Mouse (Mus musculus): Measurements from ENCODE around the gene Adam30. TPM values are rescaled to one million over a fixed set of nuclear protein-coding genes. Genes with fewer than 3 reads are reported as not detected.

Gene Adam30
- polyA plus RNA-seq, 1 experiment from 2014 or later, result not detected

DNA sequence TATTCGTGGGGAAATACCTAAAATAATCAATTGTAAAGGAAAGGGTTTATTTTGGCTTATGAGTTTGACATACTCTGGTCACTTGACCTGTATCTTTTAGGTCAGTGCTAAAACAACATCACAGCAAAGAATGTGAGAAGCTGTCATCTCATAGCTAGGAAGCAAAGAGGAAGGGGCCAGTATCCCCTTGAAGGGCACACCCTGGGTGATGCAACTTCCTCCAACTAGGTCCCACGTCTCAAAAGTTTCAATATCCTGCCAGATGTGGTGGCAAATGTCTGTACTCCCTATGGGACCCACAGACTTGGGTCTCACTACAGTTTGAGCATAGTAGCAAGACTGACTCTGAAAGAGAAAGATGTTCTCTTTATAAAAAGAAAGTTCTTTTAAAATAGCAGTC lies 2.8 kb upstream of the Adam30 start:
- Histone ChIP-seq H3K9me3 (replicated peaks; ENCODE audit: control insufficient read depth, low read length) (no peaks in the 10 kb centered on the region), H3K4me3 (ENCODE audit: low read depth, low read length) (no peak overlapping the region), H3K27me3 (ENCODE audit: control insufficient read depth, insufficient read depth, low read length) (no peaks in the 10 kb centered on the region), H3K4me2 (no peak overlapping the region), H3K4me1 (ENCODE audit: control insufficient read depth, insufficient read depth, low read length) (no peaks in the 10 kb centered on the region), H3K27ac (ENCODE audit: low read depth, low read length) (no peak overlapping the region), H3K36me3 (ENCODE audit: control insufficient read depth, insufficient read depth, low read length) (no peaks in the 10 kb centered on the region), H3K9ac (ENCODE audit: low read depth, low read length) (no peak overlapping the region)
- WGBS (ENCODE audit: insufficient replicate concordance), result 49% methylated on average over 2 of the region's 2 CpGs
- no peak for ATAC-seq (replicated peaks; ENCODE audit: insufficient number of reproducible peaks, low FRiP score, low TSS enrichment)

DNA sequence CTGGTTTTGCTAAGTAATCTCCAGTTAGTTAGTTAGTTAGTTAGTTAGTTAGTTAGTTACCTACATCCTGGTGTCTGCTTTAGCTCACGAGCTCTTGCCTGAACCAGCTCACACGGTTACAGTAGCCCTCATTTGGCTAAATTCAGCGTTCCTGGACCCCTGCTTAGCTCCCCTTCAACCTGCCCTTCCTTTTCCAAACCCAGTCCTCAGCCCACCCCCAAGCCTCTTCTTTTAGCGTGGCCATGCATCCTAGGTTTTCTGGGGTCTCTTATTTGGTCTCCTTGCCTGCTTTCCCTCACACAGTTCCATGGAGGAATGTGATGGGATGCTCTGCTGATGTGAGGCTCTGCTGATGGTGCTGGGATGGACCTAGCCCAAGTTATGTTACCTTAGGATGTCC lies 1.8 kb upstream of the Adam30 start:
- Histone ChIP-seq H3K4me3 (ENCODE audit: low read depth, low read length) (no peak overlapping the region), H3K9ac (ENCODE audit: low read depth, low read length) (no peak overlapping the region), H3K27me3 (ENCODE audit: control insufficient read depth, insufficient read depth, low read length) (no peaks in the 10 kb centered on the region), H3K4me2 (no peak overlapping the region), H3K36me3 (ENCODE audit: control insufficient read depth, insufficient read depth, low read length) (no peaks in the 10 kb centered on the region), H3K4me1 (ENCODE audit: control insufficient read depth, insufficient read depth, low read length) (no peaks in the 10 kb centered on the region), H3K9me3 (replicated peaks; ENCODE audit: control insufficient read depth, low read length) (no peaks in the 10 kb centered on the region), H3K27ac (ENCODE audit: low read depth, low read length) (no peak overlapping the region)
- ATAC-seq (replicated peaks; ENCODE audit: insufficient number of reproducible peaks, low FRiP score, low TSS enrichment), result no peak
- WGBS (ENCODE audit: insufficient replicate concordance), result 68% methylated on average over 4 of the region's 4 CpGs

DNA sequence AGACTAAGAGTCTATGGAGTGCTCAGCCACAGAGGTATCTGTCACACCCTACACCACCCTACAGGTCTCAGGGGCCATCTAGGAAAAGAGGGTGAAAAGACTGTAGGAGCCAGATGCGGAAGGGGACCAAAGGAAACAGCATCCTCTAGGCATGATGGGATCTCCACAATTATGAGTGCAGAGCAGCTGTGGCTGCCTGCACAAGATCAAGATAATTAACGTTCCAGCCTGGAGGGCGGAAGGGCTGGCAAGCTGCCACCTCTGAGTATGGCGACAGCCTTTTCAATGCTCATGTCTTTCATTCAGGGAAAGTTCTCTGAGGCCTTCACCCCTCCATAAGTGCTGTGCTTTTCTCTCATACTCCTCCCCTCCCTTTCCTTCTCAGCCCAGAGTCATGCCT lies 1.1 kb upstream of the Adam30 start:
- Histone ChIP-seq H3K27ac (ENCODE audit: low read depth, low read length) (no peak overlapping the region), H3K4me2 (no peak overlapping the region), H3K36me3 (ENCODE audit: control insufficient read depth, insufficient read depth, low read length) (no peaks in the 10 kb centered on the region), H3K27me3 (ENCODE audit: control insufficient read depth, insufficient read depth, low read length) (no peaks in the 10 kb centered on the region), H3K4me1 (ENCODE audit: control insufficient read depth, insufficient read depth, low read length) (no peaks in the 10 kb centered on the region), H3K9me3 (replicated peaks; ENCODE audit: control insufficient read depth, low read length) (no peaks in the 10 kb centered on the region), H3K9ac (ENCODE audit: low read depth, low read length) (no peak overlapping the region), H3K4me3 (ENCODE audit: low read depth, low read length) (no peak overlapping the region)
- ATAC-seq (replicated peaks; ENCODE audit: insufficient number of reproducible peaks, low FRiP score, low TSS enrichment), result no peak
- 36% methylated on average over 4 of the region's 4 CpGs for WGBS (ENCODE audit: insufficient replicate concordance)

DNA sequence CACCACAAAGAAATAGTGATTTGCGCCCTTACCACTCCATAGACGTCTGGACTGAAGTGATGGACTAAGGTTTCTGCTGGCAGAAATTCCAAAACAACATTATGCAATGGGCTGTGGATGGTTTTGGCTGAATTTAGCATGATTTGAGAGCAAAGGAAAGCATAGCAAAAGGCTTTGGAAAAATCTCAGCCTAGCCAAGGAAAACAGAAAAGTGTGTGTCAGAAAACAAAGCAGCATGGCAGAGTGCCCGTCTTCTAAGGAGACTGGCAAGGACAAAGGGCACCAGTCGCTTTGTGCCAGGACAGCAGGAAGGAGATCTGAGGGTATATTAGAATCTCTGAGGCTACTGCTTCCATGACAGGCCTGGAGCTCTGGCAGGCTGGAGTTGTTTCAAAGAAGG lies 17.9 kb downstream of the Adam30 start:
- 69% methylated on average over 4 of the region's 4 CpGs for WGBS (ENCODE audit: insufficient replicate concordance)
- H3K4me2 ChIP-seq, result no peak overlapping the region

DNA sequence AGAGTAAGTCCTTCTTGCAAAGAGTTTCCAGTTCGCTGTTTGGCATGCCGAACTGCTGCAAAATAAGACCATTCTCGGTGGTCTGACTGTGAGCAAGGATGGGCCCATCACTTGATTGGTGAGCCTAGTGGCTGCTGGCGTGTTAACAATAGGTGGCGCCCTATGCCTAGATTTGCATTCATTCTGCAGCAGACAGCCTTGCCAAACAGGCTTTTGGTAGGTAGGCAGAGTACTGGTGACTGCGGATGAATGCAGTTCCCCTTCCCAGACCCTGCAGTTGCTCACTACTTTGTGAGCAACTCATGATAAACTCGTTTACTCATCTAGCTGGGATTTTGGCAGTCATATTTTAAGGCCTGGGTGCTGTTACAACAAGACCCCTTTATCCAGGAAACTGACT lies 20.4 kb downstream of the Adam30 start:
- Histone ChIP-seq H3K4me2 (no peak overlapping the region), H3K27ac (ENCODE audit: low read depth, low read length) (no peak overlapping the region), H3K27me3 (ENCODE audit: control insufficient read depth, insufficient read depth, low read length) (no peaks in the 10 kb centered on the region), H3K4me3 (ENCODE audit: low read depth, low read length) (no peak overlapping the region), H3K9me3 (replicated peaks; ENCODE audit: control insufficient read depth, low read length) (no peaks in the 10 kb centered on the region), H3K4me1 (ENCODE audit: control insufficient read depth, insufficient read depth, low read length) (no peaks in the 10 kb centered on the region), H3K9ac (ENCODE audit: low read depth, low read length) (no peak overlapping the region), H3K36me3 (ENCODE audit: control insufficient read depth, insufficient read depth, low read length) (no peaks in the 10 kb centered on the region)
- no peak for ATAC-seq (replicated peaks; ENCODE audit: insufficient number of reproducible peaks, low FRiP score, low TSS enrichment)
- WGBS (ENCODE audit: insufficient replicate concordance), result 23% methylated on average over 7 of the region's 7 CpGs

More for the DNA sequence above, 17.9 kb downstream of the Adam30 start:
- no peak overlapping the region for H3K4me3 ChIP-seq (ENCODE audit: low read depth, low read length)
- ATAC-seq (replicated peaks; ENCODE audit: insufficient number of reproducible peaks, low FRiP score, low TSS enrichment), result no peak
- H3K27ac ChIP-seq (ENCODE audit: low read depth, low read length), result no peak overlapping the region
- no peaks in the 10 kb centered on the region for H3K4me1 ChIP-seq (ENCODE audit: control insufficient read depth, insufficient read depth, low read length)
- H3K27me3 ChIP-seq (ENCODE audit: control insufficient read depth, insufficient read depth, low read length), result no peaks in the 10 kb centered on the region
- no peaks in the 10 kb centered on the region for H3K36me3 ChIP-seq (ENCODE audit: control insufficient read depth, insufficient read depth, low read length)
- H3K9me3 ChIP-seq (replicated peaks; ENCODE audit: control insufficient read depth, low read length), result no peaks in the 10 kb centered on the region
- no peak overlapping the region for H3K9ac ChIP-seq (ENCODE audit: low read depth, low read length)

DNA sequence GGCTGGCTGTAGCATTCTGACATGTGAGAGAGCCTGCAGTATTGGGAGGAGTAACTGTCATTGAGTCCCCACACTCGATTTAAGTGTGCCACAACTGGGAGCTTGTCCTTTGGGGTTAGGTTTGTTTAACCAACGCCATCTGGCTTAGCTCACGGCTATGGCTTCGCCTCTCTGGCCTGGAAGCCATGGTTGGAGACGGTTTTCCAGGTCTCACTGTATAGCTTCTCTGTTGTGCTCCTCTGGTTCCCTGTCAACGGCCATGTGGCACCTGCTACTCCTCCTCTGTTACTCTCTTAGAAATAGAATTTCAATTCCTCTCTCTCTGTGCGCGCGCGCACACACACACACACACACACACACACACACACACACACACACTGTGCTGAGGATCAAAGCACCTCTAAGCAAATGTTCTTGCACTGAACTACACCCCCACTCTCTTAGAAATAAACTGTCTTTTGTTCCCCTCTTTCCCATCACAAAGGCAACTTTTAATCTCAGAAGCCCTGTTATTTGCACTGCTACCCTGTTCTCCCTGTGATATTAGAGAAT lies 24.8 kb downstream of the Adam30 start:
- Histone ChIP-seq H3K27ac (ENCODE audit: low read depth, low read length) (no peak overlapping the region), H3K4me1 (ENCODE audit: control insufficient read depth, insufficient read depth, low read length) (no peaks in the 10 kb centered on the region), H3K4me2 (no peak overlapping the region), H3K4me3 (ENCODE audit: low read depth, low read length) (no peak overlapping the region), H3K27me3 (ENCODE audit: control insufficient read depth, insufficient read depth, low read length) (no peaks in the 10 kb centered on the region), H3K36me3 (ENCODE audit: control insufficient read depth, insufficient read depth, low read length) (no peaks in the 10 kb centered on the region), H3K9me3 (replicated peaks; ENCODE audit: control insufficient read depth, low read length) (no peaks in the 10 kb centered on the region), H3K9ac (ENCODE audit: low read depth, low read length) (no peak overlapping the region)
- 66% methylated on average over 10 of the region's 10 CpGs for WGBS (ENCODE audit: insufficient replicate concordance)
- no peak for ATAC-seq (replicated peaks; ENCODE audit: insufficient number of reproducible peaks, low FRiP score, low TSS enrichment)

DNA sequence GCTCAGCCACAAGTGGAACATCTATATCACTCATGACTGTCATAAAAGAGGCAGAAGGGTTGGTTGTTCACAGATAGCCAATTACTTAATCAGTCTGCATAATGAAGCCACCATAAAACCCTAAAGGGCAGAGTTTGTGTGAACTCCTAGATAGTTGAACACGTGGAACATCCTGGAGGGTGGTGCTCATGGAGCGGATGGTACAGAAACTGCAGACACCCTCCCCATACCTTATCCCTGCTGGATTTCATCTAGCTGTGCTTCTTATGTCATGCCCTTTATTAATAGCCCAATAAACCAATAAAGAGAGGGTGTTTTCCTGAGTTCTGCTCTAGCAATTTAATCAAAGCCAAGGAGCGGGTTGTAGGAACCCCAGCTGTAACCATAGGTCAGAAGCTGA lies 27.3 kb downstream of the Adam30 start:
- no peak overlapping the region for H3K27ac ChIP-seq (ENCODE audit: low read depth, low read length)
- no peak for ATAC-seq (replicated peaks; ENCODE audit: insufficient number of reproducible peaks, low FRiP score, low TSS enrichment)
- no peaks in the 10 kb centered on the region for H3K36me3 ChIP-seq (ENCODE audit: control insufficient read depth, insufficient read depth, low read length)
- no peak overlapping the region for H3K4me2 ChIP-seq
- no peak overlapping the region for H3K9ac ChIP-seq (ENCODE audit: low read depth, low read length)
- H3K27me3 ChIP-seq (ENCODE audit: control insufficient read depth, insufficient read depth, low read length), result no peaks in the 10 kb centered on the region
- 85% methylated on average over 3 of the region's 3 CpGs for WGBS (ENCODE audit: insufficient replicate concordance)
- no peaks in the 10 kb centered on the region for H3K4me1 ChIP-seq (ENCODE audit: control insufficient read depth, insufficient read depth, low read length)
- no peak overlapping the region for H3K4me3 ChIP-seq (ENCODE audit: low read depth, low read length)
- H3K9me3 ChIP-seq (replicated peaks; ENCODE audit: control insufficient read depth, low read length), result no peaks in the 10 kb centered on the region

DNA sequence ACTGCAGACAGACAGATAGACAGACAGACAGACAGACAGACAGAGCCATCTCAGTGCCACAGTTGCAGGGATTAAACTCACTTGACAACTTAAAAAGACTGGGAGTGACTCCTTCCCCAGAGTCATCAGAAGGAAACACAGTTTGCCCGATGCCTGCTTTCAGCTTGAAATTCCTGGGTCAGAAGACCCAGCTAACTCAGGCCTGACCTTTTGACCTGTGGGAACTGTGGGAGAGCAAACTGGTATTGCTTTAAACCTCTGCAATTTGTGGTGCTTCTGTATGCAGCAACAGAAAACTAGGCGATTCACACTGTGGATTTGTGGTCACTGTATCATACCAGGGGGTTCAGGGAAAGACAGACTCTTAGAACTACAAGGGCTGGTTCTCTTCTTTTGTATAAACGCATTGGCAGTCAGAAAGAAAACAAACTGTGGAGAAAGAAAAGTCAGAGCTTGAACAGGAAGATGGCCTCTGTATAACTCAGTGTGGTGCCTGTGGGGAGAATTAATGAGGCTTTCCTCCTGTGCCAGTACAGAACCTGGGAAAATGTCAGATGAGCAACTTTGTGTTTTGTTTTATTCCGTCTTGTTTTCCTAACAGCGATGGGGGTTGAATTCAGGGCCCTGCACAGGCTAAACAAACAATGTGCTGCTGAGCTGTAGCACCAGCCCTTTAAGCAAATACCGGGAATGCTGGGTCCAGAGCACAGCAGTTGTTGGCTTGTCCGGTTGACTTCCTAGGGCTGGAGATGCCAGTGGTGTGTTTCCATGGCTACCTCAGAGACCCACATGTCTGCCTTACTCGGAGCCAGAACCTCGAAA lies 37.5 kb downstream of the Adam30 start:
- WGBS (ENCODE audit: insufficient replicate concordance), result 38% methylated on average over 9 of the region's 9 CpGs
- H3K36me3 ChIP-seq (ENCODE audit: control insufficient read depth, insufficient read depth, low read length), result no peaks in the 10 kb centered on the region
- no peaks in the 10 kb centered on the region for H3K9me3 ChIP-seq (replicated peaks; ENCODE audit: control insufficient read depth, low read length)
- H3K4me1 ChIP-seq (ENCODE audit: control insufficient read depth, insufficient read depth, low read length), result peaks cover 2% of the 10 kb centered on the region; the same call in 1 of the 2 replicates
- H3K4me3 ChIP-seq (ENCODE audit: low read depth, low read length), result no peak overlapping the region
- no peak overlapping the region for H3K27ac ChIP-seq (ENCODE audit: low read depth, low read length)
- no peak overlapping the region for H3K9ac ChIP-seq (ENCODE audit: low read depth, low read length)
- ATAC-seq (replicated peaks; ENCODE audit: insufficient number of reproducible peaks, low FRiP score, low TSS enrichment), result no peak
- no peaks in the 10 kb centered on the region for H3K27me3 ChIP-seq (ENCODE audit: control insufficient read depth, insufficient read depth, low read length)
- no peak overlapping the region for H3K4me2 ChIP-seq

DNA sequence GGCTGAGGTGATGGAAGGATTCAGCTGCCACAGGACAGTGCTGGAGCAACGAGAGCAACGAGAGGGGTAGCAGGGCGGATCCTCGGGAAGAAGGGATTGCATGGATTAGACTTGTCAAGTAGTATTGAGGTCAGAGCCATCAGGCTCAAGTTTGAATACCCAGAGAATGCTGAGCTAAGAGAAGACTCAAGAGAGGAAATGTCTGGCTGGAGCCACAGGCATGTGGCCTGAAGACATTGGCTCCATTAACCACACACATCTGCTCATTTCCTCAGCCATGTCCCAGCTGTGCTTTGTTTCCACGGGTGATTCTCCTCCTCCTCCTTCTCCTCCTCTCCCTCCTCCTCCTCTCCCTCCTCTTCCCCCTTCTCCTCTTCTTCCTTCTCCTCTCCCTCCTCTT lies 39.3 kb downstream of the Adam30 start:
- no peak overlapping the region for H3K27ac ChIP-seq (ENCODE audit: low read depth, low read length)
- H3K4me3 ChIP-seq (ENCODE audit: low read depth, low read length), result no peak overlapping the region
- no peak overlapping the region for H3K4me2 ChIP-seq
- no peaks in the 10 kb centered on the region for H3K27me3 ChIP-seq (ENCODE audit: control insufficient read depth, insufficient read depth, low read length)
- 57% methylated on average over 5 of the region's 5 CpGs for WGBS (ENCODE audit: insufficient replicate concordance)
- H3K36me3 ChIP-seq (ENCODE audit: control insufficient read depth, insufficient read depth, low read length), result no peaks in the 10 kb centered on the region
- H3K4me1 ChIP-seq (ENCODE audit: control insufficient read depth, insufficient read depth, low read length), result peaks cover 6% of the 10 kb centered on the region; the same call in 1 of the 2 replicates
- no peak for ATAC-seq (replicated peaks; ENCODE audit: insufficient number of reproducible peaks, low FRiP score, low TSS enrichment)
- H3K9me3 ChIP-seq (replicated peaks; ENCODE audit: control insufficient read depth, low read length), result no peaks in the 10 kb centered on the region
- no peak overlapping the region for H3K9ac ChIP-seq (ENCODE audit: low read depth, low read length)

Measured in heart, embryonic 11.5 days (tissue).